Mouse (Mus musculus) cerebellum, adult 8-10 months (tissue): ENCODE measurements around the gene Slc25a39.

Experiments
- DNase-seq: peaks from one replicate; pipeline ENCODE4 v3.0.0; 2022

The Slc25a39 gene

DNA sequence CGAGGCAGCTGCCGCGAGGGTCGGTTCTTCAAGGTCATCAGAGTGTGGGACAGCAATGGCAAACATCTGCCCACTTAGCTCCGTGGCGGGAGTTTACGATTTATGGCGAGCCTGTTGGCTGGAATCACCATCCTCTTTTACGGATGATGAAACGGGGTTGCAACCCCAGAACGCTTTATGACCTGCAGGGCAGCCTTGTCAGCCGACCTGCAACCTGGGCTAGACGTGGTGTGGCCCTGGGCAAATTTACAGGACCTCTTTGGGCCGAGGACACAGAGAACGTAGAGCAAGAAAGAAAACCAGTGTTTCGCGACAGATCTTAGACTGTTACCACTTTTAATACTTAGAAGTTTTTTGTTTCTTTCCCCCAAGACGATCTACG, at the start of gene Slc25a39:
Slc25a39 (minus strand) TSS at position 113 of the 382 bp plus-strand sequence.
- DNase-seq: no peak

DNA sequence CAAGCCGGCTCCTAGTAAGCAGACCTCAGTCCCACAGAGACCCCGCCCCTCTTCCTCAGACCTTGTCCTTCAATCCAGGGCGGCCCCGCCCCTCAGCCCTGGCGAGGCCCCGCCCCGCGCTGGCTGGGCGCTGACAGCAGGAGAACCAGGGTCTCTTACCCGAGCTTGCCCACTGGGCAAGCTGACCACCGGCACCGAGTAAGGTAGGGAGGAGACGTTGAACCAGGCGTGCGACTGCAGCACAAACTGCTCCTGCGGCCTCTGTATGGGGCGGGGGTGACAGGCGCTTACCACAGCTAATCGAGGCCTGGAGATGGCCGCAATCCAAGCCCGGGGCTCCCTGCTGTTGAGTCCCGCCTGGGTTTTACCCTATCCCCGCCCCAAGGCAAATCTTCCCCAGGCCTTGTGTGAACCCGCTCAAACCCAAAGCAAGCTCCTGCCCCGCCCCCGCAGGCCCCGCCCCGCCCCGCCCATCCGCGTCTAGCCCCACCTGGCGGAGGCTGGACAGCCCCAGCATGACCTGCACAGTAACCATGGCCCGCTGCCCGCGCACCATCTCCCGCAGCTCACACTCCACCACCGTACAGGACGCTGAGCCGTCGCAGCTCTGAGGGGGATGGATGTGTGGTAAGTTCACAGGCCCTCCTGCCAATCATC, 48.1 kb upstream of the Slc25a39 start:
- no peak for DNase-seq

DNA sequence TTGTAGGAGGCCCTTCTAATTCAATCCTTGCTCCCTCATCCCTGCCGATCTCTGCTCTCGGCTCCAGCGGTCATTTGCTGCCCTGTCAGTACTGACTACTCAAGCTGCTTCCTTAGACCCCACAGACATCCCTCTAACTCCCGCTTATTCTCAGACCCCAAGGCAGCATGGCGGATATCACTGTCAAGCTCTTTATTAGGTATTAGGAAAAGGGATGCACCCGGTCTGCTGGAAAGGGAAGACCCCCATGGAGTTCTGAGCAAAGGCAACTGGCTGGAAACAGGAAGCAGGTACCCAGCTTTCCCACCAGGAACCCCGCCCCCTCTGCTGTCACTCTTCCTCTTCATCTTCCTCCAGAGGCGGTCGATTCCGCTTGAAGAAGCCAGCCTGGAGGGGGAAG, 45.4 kb upstream of the Slc25a39 start:
- peak; percentile 9 for DNase-seq

DNA sequence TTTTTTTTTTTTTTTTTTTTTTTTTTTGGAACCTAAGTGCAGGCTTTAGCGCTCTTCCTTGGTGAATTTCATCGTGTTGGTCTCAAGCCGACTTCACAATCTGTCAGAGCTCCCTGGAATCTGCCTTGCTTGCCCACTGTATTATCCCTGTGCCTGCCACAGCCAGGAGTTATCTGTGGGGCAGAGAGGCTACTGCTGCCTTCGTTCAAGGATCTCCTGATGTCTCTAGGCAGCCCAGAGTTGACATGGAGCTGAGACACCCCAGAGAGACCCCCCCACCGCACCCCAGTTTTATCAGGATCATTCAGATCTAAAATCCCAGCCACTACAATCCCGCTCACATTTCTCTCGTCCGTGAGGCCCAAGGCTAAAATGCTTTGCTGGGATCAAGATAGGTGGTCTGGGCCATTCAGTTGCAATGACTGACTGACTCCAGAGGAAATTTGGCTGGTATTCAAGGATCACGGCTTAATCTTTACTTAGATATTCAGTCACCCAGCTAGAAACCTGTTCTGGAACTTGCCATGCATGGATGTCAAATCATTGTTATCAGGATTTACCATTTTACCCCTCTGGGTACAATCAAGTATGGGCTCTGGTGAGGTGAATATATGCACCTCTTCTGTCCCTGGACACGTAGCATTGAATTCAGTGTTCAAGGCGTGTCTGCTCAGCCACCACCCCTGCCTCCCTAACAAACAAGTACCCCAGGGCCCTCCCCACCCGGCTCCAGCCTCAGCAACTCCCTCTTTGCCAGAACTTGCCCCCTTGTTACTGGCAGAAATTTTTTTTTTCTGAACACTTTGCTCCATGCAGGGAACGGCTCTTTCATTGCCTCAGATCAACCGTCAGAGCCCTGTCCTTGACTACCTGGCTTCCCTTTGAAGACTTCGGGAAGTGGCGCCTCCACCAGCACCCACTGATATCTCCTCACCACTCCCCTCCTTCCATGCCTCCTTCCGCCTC, 41.6 kb upstream of the Slc25a39 start:
- peak; percentile 54 for DNase-seq

DNA sequence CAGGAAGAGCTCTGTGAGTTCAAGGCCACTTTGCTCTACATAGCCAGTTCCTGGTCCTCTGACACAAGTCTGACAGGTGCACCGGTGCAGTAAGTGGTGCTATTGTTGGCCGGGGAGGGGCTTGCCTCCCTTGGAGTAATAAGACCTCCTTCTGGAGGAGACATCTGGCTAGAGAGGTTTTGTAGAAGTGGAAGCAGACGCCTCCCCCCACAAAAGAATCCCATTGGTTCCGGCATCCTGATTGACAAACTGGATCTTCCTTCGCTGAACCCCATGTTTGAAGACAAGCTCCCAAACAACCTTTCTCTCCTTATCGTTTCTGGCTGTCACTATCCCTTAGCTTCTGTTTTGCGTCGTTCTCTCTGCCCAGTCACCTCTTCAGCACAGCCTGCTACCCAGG, 40.6 kb upstream of the Slc25a39 start:
- peak; percentile 45 for DNase-seq

DNA sequence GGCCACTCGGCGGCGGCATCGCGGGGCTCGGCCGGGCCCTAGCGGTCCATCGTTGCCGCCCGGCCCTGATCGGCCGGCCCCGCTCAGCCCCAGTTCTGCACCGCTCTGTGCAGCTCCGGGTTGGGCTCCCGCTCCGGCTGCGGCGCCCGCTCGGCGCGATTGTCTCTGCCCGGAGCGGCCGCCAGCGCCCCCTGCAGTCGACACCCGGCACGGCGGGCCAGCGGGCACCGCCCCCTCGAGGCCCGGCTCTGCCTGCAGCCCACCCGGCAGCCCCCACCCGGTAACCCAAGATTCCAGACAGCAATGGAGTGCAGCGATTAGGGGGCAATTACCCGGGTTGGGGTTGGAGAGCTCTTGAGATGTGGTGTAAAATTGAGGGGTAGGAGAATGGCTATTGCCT, 39.8 kb upstream of the Slc25a39 start, which contains the start of gene Fam171a2:
Fam171a2 (minus strand) TSS at position 186 of the 400 bp plus-strand sequence.
- peak; percentile 85 for DNase-seq

DNA sequence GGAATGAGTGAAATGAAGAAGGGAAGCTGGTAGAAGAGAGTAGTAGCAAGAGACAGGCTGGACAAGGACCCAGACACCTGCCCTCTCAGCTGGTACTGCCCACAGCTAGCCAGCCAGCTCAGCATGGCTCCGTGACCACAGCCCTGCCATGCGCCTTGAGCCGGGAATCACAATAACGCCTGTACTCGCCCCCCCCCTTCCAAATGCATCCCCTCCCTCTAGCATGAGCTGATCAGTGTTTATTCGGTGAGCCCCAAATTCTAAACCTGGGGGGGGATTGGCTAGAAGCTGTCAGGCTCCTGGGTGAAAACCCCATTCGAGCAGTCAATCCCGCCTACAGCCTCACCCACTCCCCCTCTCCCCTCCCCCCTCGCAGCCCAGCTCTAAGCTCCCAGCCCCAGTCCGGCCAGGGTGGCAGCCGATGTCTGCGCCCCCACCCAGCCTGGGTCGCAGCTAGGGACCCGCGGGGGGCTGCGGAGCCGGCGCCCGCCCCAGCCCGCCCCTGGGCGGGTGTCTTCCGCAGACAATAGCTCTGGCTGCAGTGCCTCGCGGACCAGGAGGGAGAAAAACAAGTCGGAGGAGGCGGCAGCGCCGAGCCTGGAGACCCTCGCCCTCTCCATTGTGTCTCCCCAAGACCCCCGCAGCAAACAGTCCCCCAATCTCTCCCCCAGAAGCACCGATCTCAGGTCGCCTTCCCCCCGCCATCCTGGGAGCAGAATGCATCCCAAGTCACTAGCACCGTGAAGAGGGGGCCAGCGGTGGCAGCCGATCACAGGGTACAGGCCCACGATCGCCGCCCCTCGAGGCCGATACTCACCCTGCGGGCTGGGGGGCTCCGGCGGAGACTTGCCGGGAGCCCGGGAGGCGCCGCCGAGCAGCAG, 39.1 kb upstream of the Slc25a39 start:
- DNase-seq: peak; percentile 66

DNA sequence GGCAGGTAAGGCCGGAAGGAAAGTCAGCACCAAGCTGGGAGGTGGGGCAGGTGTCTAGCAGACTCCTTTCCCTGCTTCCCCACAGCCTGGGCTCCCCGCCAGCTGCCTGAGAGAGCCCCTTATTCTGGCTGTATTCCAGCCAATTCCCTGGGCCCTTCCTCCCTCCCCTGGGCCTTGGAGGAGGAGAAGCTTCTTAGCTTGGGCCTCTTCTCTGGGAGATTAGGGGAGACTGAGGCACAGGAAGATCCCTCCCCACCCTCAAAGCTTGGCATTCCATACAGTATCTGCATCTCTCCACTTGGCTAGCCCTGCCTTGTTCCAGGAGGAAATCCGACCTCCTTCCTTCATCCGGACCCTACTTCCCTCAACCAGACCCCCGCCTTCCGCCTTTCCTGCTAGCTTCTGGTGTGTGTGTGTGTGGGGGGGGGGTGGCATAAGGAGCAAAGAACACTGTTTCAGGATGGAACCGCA, 38.2 kb upstream of the Slc25a39 start:
- DNase-seq: peak; percentile 55

DNA sequence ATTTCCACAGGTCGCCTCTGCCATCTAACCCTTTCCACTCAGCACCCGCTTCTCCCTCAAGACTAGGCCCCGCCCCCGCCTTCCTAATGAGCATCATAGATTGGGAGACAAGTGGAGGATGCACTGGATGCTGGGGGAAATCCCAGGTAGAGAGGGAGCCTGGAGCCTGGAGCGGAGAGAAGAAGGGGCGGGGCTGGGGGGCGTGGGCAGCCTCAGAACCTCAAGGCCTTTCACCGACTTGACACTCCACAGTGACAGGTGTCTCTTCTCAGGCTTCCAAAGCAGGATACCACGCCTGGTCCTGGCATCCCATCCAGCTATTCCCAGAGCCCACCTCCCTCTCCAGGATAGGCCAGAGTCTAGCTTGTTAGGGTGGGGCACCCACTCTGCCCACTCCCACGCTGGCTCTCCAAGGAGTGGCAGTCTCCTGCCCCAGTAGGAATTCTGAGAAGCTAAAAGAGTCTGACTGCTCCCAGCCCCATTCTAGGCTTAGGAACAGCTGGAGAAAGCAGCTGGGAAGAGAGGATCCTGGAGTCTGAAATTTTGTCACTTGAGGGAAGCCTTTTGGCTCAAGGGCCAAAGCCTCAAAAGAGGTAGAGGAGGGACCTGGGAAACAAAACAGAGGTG, 37.6 kb upstream of the Slc25a39 start:
- peak; percentile 40 for DNase-seq

DNA sequence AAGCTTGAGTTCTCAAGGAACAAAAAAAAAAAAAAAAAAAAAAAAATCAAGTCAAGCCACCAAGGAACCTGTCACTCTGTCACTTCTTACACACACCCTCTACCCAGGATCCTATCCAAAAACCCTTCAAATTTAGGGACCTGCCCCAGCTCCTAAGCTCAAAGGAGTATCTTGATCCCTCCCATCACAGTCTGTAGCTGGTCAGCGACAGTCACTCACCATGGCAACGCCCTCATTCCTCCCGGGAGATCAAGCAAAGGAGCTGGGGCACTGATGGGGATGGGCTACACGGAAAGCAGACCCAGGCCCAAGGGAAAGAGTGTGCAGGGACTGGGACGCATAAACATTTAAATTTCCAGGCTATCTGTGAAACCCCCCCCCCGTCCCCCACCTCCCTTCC, 37.0 kb upstream of the Slc25a39 start:
- DNase-seq: no peak

DNA sequence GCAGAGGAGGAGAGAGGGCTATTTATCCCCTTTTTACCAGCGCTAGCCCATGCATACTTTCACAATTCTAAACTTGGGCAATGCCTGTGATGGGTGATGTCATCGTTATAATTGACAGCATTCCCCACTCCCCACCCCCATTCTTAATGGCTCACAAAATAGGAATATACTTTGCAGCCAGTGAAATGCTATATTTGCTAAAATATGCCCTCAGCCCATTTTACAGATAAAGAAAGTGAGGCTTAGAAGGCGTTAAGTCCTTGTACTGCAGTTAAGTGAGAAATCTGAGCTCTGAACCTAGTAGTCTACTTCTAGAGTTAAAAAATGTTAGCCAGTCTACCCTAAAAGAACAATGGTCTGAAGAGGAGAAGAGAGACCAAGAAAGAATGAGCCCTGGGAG, 36.6 kb upstream of the Slc25a39 start:
- no peak for DNase-seq

DNA sequence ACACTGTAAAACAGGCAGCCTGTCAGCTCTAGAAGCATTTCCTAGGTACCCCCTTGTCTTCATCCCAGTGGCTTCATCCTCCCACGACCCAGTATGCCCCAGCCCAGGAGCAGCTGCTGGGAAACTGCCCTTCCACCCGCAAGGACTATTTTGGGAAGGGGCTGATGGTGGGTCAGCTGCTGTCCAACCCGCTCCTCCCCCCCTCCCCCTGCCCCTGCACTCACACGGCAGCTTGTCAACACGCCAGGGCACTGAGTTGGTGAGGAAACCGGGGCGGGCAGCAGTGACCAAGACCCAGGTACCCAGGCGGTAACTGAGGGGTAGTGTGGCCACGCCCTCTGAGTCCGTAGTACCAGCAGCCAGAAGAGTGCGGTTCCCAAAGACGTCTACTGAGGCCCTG, 36.0 kb upstream of the Slc25a39 start:
- peak; percentile 34 for DNase-seq

DNA sequence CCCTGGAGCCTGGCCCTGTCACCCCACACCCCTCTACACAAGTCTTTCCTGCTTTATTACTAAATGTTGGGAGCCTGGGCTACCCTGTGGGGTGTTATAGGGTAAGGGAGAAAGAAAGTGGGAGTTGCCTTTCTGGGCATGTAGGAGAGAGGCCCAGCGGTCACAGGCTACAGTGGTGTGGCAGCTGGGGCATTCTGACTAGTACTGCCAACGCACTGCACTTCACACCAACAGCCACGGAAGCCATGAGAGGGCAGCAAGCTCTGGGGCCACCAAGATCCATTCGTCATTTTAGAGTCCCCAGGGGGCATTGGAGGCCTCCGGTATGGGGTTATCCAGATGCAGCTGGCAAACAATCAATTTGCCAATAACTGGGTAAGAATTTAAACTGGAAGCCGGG, 34.3 kb upstream of the Slc25a39 start:
- peak; percentile 23 for DNase-seq

DNA sequence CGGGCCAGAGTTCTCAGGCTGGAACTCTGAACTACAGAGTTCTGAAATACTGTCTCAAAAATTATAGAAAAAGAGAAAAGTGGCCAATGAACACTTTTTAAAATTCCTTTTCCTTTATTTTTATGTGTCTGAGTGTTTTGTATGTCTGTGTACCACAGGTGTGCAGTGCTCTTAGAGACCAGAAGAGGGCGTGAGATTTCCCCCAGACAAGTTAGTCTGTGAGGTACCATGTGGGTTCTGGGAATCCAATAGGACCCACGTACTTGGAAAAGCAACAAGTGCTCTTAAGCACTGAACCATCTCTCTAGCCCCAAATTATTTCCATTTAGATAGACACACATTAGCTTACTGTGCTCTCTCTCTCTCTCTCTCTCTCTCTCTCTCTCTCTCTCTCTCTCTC, 33.7 kb upstream of the Slc25a39 start:
- DNase-seq: no peak

DNA sequence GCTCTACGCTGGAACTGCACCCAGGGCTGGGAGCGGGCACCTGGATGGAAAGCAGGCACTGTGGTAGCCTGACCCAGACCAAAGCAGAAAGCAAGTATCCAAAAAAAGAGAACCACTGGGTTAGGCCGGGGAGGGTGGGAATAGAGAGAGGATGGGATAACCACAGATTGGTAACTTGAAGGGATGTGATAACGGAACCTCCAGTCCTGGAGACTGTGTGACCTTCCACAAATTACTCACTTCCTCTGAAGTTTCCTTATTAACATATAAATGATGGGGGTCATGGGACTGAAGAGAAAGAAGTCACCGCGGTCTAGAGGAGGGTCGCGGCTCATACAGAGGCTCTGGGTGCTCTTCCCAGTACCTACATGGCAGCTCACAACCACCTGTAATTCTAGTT, 32.5 kb upstream of the Slc25a39 start:
- DNase-seq: no peak

DNA sequence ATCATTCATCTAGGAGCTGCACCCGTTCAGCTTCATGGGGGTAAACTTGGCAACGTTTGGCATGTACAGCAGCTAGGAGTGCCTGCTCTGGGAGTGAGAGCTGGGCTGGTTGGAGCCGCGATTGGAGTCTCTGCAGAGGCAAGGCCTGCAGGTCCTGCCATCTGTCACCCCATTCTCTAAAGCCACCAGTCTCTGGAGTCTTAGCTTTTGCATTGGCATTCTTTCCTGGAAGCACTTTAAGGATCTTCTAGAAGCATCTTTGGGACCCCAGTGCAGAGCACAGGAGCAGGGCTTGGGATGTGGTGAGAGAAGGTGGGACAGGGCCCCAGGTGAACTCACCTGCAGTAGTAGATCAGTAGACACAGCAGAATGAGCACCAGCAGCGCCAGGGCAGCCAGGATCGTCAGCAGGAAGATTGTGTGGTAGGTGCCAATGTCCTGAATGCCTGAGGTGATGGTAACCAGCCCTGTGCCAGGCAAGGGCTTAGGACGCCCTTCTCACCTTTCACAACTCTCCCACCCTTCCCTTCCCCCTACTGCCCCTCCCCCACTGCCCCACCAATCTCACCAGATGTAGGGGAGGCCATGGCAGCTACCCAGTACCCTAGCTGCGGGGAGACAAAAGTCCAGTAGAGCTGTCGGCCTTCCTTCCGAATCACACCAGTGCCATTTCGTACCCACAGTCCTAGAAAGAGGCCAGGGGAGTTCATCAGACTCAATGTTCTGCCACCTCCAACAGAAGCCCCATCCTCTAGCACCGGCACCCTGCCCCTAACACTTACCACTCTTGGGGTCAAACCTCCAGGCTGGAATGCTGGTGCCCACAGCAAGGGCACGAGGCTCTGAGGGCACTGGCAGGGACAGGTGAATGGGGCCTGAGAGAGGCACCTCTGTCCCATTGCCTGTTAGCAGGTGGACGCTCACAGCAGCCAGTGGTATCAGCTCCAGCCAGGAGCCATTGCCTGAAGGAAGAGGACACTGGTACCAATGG, 31.6 kb upstream of the Slc25a39 start:
- peak; percentile 69 for DNase-seq

DNA sequence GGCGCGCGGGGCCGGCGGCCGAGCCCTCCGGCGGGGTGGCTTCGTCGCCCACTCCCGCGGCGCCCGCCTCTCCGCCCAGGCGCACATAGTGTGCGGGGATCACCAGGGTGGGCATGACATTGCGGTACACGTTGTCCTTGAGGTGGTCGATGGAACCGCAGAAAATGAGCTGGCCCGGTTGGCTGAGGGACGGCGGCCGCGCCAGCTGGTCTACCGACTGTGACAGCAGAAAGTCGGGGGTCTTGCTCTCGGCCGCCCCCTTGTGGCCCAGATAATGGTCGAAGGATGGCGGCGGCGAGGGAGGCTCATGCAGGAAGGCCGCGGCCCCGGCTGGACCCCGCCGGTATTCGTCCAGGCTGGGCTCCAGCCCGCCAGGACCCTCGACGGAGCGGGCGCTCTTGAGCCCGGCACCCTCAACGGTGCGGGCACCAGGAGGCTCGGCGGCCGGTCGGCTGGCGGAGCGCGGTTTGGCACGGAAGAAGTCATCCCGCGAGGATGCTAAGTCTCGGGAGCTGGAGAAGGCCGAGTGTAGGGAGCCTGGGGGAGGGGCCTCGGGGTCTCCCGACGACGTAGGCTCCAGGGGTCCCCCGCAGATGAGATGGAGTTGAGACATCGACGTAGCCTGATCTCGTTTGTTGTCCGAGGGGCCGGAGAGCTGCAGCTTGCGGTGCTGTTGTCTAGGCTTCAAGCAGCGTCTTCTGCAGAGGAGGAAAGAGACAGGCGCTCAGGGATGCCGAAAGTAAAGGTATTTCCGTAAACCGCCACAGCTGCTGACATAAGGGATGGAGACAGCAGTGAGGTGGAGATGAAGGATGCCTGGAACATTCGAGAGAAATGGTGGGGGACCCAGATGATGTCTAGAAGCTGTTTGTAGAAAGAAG, 30.7 kb upstream of the Slc25a39 start:
- DNase-seq: peak; percentile 88

DNA sequence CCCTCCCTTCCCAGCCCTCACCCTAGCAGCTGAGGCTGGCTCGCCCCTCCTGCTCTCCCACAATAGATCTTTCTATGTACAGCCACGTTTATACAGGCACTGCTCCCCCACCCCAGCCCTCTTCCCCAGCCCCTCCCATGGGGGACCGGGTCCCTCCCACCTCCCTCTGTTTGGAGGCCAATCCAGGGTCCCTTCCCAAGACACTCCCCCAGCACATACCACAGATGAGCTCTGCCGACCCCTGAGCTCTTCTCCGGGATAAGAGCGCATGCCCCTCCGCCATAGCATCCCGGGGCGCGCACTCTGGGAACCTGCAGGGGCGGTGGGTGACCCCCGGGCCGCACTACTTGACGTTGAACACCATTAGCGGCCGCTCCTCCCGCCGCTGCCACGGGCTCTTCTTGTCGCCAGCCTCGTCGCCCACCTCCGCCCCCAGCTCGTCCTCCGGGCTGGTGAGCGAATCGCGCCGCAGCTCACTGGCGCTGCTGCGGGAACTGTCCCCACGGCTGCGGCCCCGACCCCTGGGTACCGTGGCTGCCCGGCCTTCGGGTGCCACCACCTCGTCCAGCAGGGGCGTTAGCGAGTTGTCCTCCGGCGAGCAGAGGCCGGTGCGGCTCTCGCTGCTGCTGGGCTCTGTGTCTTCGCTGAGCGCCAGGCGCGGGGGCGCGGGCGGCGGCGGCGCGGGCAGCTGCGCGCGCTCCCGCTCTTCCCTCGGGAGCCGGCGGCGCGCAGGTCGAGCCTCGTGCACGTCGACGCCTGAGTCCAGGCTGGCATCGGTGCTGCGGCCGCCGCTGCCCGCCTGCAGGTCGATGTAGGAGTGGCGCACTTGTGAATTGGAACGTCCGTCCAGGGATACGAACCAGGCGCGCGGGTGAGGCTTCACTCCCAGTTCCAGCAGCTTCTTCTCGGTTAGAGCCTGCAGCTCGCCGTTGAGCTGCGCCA, 29.6 kb upstream of the Slc25a39 start:
- DNase-seq: peak; percentile 57

DNA sequence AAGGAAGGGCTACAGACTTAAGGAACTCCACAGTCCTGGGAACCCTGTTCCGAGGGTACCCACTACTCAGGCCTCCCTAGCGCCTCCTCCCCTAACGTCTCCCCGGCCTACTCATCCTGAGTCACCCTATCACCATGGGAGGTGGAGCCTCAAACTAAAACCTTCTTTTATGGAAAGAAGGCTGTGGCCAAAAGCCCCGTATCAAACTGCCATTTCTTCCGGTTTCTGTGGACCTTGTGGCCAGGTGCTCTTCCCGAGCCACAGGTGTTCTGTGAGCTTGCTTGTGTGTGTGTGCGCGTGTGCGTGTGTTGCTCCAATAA, 28.7 kb upstream of the Slc25a39 start:
- DNase-seq: no peak
